Mouse (Mus musculus) G1E (cell line): ENCODE measurements around the gene Pde4c.

Experiments used
- CTCF ChIP-seq: IDR thresholded peaks from 2 replicates; pipeline ENCODE4 v1.5.1; 2012; ENCODE audit warnings: low read depth, low read length, inconsistent platforms, mixed read lengths
- GATA1 ChIP-seq: IDR thresholded peaks from 2 replicates; pipeline ENCODE4 v1.6.1; 2012; ENCODE audit warnings: borderline replicate concordance, low read length, inconsistent platforms, mixed read lengths
- POLR2AphosphoS5 ChIP-seq: IDR thresholded peaks from 2 replicates; pipeline ENCODE4 v1.6.1; 2012; ENCODE audit warnings: low read depth, low read length, inconsistent platforms; ENCODE audit not compliant: insufficient replicate concordance
- TAL1 ChIP-seq: conservative IDR thresholded peaks from 2 replicates; pipeline ENCODE4 v1.6.1; 2012; ENCODE audit warnings: low read depth, low read length, inconsistent platforms, mixed read lengths

DNA sequence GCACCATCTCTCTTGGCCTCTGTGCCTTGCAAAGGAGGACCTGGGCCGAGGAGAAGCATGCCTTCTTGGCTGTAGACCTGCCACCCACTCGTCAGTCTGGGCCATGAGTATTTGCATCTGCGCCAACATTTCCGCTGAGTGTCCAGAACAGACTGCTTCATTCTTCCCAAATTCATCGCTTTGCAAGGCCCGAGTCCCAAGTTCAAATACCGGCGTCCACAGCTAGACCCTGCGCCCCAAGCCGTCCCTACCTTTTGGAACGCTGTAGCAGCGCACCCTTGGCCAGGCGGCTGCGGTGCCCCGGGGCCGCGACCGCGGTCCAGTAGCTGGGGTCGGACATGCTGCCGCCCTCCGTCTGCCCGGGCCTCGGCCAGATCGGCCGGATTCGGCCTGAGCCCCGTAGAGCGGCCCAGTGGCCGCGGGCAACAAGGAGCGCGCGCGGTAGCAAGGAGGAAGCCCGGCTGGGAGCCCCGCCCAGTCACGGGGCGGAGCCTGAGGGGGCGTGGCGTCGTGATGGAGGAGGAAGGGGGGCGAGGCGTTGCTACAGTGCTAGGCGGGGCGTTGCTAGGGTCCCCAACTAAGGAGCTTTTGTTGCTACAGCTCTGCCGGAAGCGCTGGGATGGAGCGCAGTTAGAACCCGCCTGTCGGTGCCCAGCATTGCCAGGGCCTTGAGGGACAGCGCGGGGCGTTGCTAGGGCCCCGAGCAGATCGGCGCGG, 68.6 kb downstream of the Pde4c start:
- TF ChIP-seq CTCF (no peak), TAL1 (no peak), GATA1 (no peak), POLR2AphosphoS5 (no peak)
